Mouse (Mus musculus): Measurements from ENCODE around the gene Lin28a.

DNA sequence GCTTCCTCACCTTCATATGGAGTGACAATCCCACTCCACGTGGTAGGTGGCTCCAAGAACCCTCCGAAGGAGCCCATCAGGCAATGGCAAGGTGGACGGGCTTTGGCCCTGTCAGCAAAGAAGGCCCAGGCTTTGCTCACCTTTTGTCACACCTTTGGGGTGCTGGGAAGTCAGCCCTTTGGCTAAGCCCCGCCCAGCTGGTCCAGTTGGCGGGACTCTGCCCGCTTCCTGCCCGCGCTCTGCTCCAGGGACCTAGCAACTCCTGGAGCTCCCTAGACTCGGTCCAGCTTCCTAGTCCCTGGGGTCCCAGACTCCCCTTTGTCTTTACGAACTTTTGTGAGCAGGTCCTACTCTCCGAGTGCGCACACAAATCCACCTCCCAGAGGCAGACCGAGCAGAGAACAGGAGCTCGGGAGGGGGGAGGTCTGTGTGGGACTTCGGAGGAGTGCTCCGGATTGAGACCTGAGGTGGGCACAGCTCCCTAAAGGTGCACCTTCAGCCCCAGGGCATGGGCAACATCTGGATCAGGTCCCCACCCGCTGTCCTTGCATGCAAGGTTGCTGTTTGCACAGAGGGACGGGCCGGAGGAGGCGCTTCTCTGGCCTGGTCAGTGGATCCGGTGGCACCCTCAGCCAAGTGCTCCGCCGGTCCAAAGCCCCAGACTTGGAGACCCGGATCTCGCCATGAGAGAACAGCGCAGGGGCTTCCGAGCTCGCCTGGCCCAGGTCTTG is 41.7 kb upstream of the Lin28a start, which contains the start of gene Crybg2:
- no peak for TF ChIP-seq POLR2A (IDR thresholded peaks at IDR 0.05; ENCODE audit: insufficient read depth, low read depth, low read length)
- TF ChIP-seq CTCF (IDR thresholded peaks at IDR 0.05; ENCODE audit: insufficient read depth, low read depth, low read length), result no peak
